17 mouse cellular contexts compared by ENCODE assay signal in genomic region chr11:76849596-76849995, GRCm38 (mm10). TPM values are rescaled to one million over a fixed set of nuclear protein-coding genes. Genes with fewer than 3 reads are reported as not detected.
DNase-seq lines count a peak whose midpoint lies in the region; ATAC-seq and TF ChIP-seq lines count a peak whose summit lies in the region.
"Had no signal": no experiment of that assay in that cellular context is flagged by ENCODE, and none has a peak within 500 bp of the region (broad histone marks: within the 10 kb centered on the region; RNA-seq: fewer than 3 reads in every experiment).

No protein-coding gene starts in this region.

- peak; percentile 61 for ATAC-seq in kidney, postnatal 0 days (replicated peaks; ENCODE audit: low FRiP score, low read depth)

- no peak overlapping the region for H3K4me2 ChIP-seq in kidney, postnatal 0 days (ENCODE audit: low read length)
- H3K4me2 ChIP-seq: hindbrain, embryonic 14.5 days; midbrain, embryonic 12.5 days had no signal

- intact Hi-C loops in heart, postnatal 25 days (cut with DNase I), result loop anchor here (5.0 kb wide), 1 partner anchor 37 kb away; no protein-coding TSS in a partner anchor

- peak; percentile 62 for DNase-seq in heart, adult 11 months
- DNase-seq in heart, postnatal 25 days (ENCODE audit: low spot score), result no peak
- DNase-seq in ovary, adult 18-20 months (ENCODE audit: low spot score), result peak; percentile 50
- DNase-seq in ovary, postnatal 10 days (ENCODE audit: low spot score), result no peak
- DNase-seq in kidney, adult 2 months, result peak; percentile 67
- DNase-seq in kidney, postnatal 0 days (ENCODE audit: low spot score), result peak; percentile 91
- no peak for DNase-seq in adrenal gland, postnatal 36 days
- no peak for DNase-seq in adrenal gland, adult (ENCODE audit: inconsistent age in 2 of 2, low spot score in 1 of 2)
- DNase-seq: lung, postnatal 14 days had no signal

- TF ChIP-seq CTCF in kidney, adult 2 months (conservative IDR thresholded peaks at IDR 0.05; ENCODE audit: insufficient read depth, insufficient read length, low read depth, low read length), result no peak
- TF ChIP-seq CTCF in kidney, postnatal 0 days (IDR thresholded peaks at IDR 0.05; ENCODE audit: low read depth), result no peak

- no peak overlapping the region for H3K4me3 ChIP-seq in kidney, adult 2 months (ENCODE audit: insufficient read depth, low read depth, low read length)
- no peak overlapping the region for H3K4me3 ChIP-seq in kidney, postnatal 0 days (replicated peaks; ENCODE audit: low read depth, low read length)
- H3K4me3 ChIP-seq: erythroblast, embryonic 14.5 days; midbrain, embryonic 12.5 days had no signal

- no peaks in the 10 kb centered on the region for H3K36me3 ChIP-seq in kidney, adult 2 months (ENCODE audit: control insufficient read depth, insufficient read depth, low read length)
- no peaks in the 10 kb centered on the region for H3K36me3 ChIP-seq in kidney, postnatal 0 days (ENCODE audit: insufficient read depth, low read length)
- H3K36me3 ChIP-seq: midbrain, embryonic 12.5 days had no signal

- H3K9me3 ChIP-seq in kidney, postnatal 0 days (replicated peaks; ENCODE audit: low read length), result no peaks in the 10 kb centered on the region
- H3K9me3 ChIP-seq: midbrain, embryonic 12.5 days had no signal

- TF ChIP-seq POLR2A in kidney, adult 2 months (IDR thresholded peaks at IDR 0.05; ENCODE audit: low read depth, low read length), result no peak

- peaks cover 2% of the 10 kb centered on the region; the same call in 1 of the 2 replicates for H3K4me1 ChIP-seq in kidney, adult 2 months (ENCODE audit: control insufficient read depth, insufficient read depth, low read length)
- H3K4me1 ChIP-seq in kidney, postnatal 0 days (replicated peaks; ENCODE audit: insufficient read depth, low read length), result peaks cover 22% of the 10 kb centered on the region

- H3K27ac ChIP-seq in kidney, adult 2 months (ENCODE audit: insufficient read depth, low read depth, low read length), result no peak overlapping the region
- peak overlapping the region; percentile 8; the same call in 1 of the 2 replicates for H3K27ac ChIP-seq in kidney, postnatal 0 days
- H3K27ac ChIP-seq: hindbrain, embryonic 14.5 days; liver, embryonic 14.5 days; midbrain, embryonic 12.5 days had no signal

- WGBS in kidney, adult 2 months, result 38% methylated on average over 2 of the region's 2 CpGs
- WGBS in kidney, postnatal 0 days, result 21% methylated on average over 2 of the region's 2 CpGs

- H3K27me3 ChIP-seq in kidney, adult 2 months (replicated peaks; ENCODE audit: control insufficient read depth, insufficient read depth, low read length), result no peaks in the 10 kb centered on the region
- no peaks in the 10 kb centered on the region for H3K27me3 ChIP-seq in kidney, postnatal 0 days (ENCODE audit: insufficient read depth, low read length)
- H3K27me3 ChIP-seq: midbrain, embryonic 12.5 days had no signal

- H3K9ac ChIP-seq in kidney, postnatal 0 days (ENCODE audit: low read depth, low read length), result no peak overlapping the region
- H3K9ac ChIP-seq: hindbrain, embryonic 14.5 days; liver, embryonic 14.5 days; midbrain, embryonic 12.5 days had no signal

RNA-seq across cellular contexts. Expression of gene Cpd, which starts 2.8 kb away (rescaled TPM):
- total RNA-seq in heart, postnatal 25 days (2021), result 10 to 100 TPM; 36.7 to 43.9 TPM
- polyA plus RNA-seq in kidney, adult 2 months (2012; rRNA removed), result 28.6 and 30.5 TPM in 2 replicates
- 17.8 and 20.4 TPM in 2 replicates for polyA plus RNA-seq in kidney, postnatal 0 days (2015; fragmentation: Nextera tagmentation; extraction: Ambion mirVana)
- total RNA-seq in adrenal gland, postnatal 36 days (2021), result 10 to 100 TPM; 42.1 to 47.6 TPM

RNA-seq across cellular contexts. Expression of gene Tmigd1, which starts 52.4 kb away (rescaled TPM):
- under 1 TPM; 0.45 to 0.47 TPM for total RNA-seq in heart, postnatal 25 days (2021)
- polyA plus RNA-seq in kidney, adult 2 months (2012; rRNA removed), result 36.1 and 39.0 TPM in 2 replicates
- polyA plus RNA-seq in kidney, postnatal 0 days (2015; fragmentation: Nextera tagmentation; extraction: Ambion mirVana), result 22.6 and 25.5 TPM in 2 replicates
- 1 to 10 TPM in 1 of 2 experiments, under 1 TPM in 1; 0.66 to 1.1 TPM for total RNA-seq in adrenal gland, postnatal 36 days (2021)
- total RNA-seq: layer of hippocampus, adult 8-10 months; left cerebral cortex, postnatal 36 days had no signal
- polyA plus RNA-seq: erythroblast, embryonic 14.5 days; heart, embryonic 14.5 days; hindbrain, embryonic 14.5 days; liver, embryonic 14.5 days; midbrain, embryonic 12.5 days; stomach, embryonic 14.5 days had no signal

Comparison
In these comparisons a context has a peak if more than half of its experiments do, and no peak if none do; other contexts are left out.
1. DNase-seq: peak in heart, adult 11 months (single experiment), ovary, adult 18-20 months (single experiment), kidney, adult 2 months (single experiment) and kidney, postnatal 0 days (single experiment); none in heart, postnatal 25 days (single experiment), ovary, postnatal 10 days (single experiment), adrenal gland, postnatal 36 days (0 of 2) and adrenal gland, adult (0 of 2).